Mouse (Mus musculus) frontal cortex, postnatal 36 days (tissue): ENCODE measurements around the gene Rai1.

Experiments used
- DNase-seq, 2 experiments: peaks; one replicate each; pipeline ENCODE4 v3.0.0; 2022; ENCODE audit warnings: low spot score in 2 of 2

Gene Rai1

GRCm38 (mm10) chr11:60190055-60190641 lies 85.3 kb downstream of the Rai1 start:
- no peak for DNase-seq

- DNase-seq: no peak
Measured at GRCm38 (mm10) chr11:60192534-60192933, 87.7 kb downstream of the Rai1 start.

- DNase-seq: no peak
Measured at GRCm38 (mm10) chr11:60193556-60193955, 88.7 kb downstream of the Rai1 start.

GRCm38 (mm10) chr11:60195108-60195507 lies 90.3 kb downstream of the Rai1 start:
- no peak for DNase-seq

- no peak for DNase-seq
Measured at GRCm38 (mm10) chr11:60196344-60196743, 91.5 kb downstream of the Rai1 start.

GRCm38 (mm10) chr11:60197998-60198619 lies 93.3 kb downstream of the Rai1 start:
- no peak for DNase-seq

GRCm38 (mm10) chr11:60198651-60199050 lies 93.8 kb downstream of the Rai1 start:
- DNase-seq: no peak

- DNase-seq: peak; percentile 95
Measured at GRCm38 (mm10) chr11:60199702-60200184, 94.9 kb downstream of the Rai1 start.

GRCm38 (mm10) chr11:60200384-60200783 lies 95.6 kb downstream of the Rai1 start:
- no peak for DNase-seq

- no peak for DNase-seq
Measured at GRCm38 (mm10) chr11:60202710-60203638, 98.2 kb downstream of the Rai1 start.

- no peak for DNase-seq
Measured at GRCm38 (mm10) chr11:60205026-60205425, 100.2 kb downstream of the Rai1 start.

- no peak for DNase-seq
Measured at GRCm38 (mm10) chr11:60206207-60206606, 101.4 kb downstream of the Rai1 start.

GRCm38 (mm10) chr11:60208201-60208600 lies 103.4 kb downstream of the Rai1 start:
- DNase-seq: no peak

GRCm38 (mm10) chr11:60208712-60209111 lies 103.9 kb downstream of the Rai1 start:
- DNase-seq: no peak

GRCm38 (mm10) chr11:60209217-60209932 lies 104.6 kb downstream of the Rai1 start:
- DNase-seq: peak; percentile 76 to 83

GRCm38 (mm10) chr11:60209933-60210249 lies 105.1 kb downstream of the Rai1 start:
- no peak for DNase-seq

GRCm38 (mm10) chr11:60210305-60210724 lies 105.5 kb downstream of the Rai1 start:
- DNase-seq: peak; percentile 75 to 86

GRCm38 (mm10) chr11:60211152-60211551 lies 106.3 kb downstream of the Rai1 start:
- no peak for DNase-seq

GRCm38 (mm10) chr11:60211761-60212160 lies 106.9 kb downstream of the Rai1 start:
- no peak for DNase-seq

GRCm38 (mm10) chr11:60213266-60213665 lies 108.5 kb downstream of the Rai1 start:
- no peak for DNase-seq

GRCm38 (mm10) chr11:60216671-60217070 lies 111.9 kb downstream of the Rai1 start:
- DNase-seq: no peak

- no peak for DNase-seq
Measured at GRCm38 (mm10) chr11:60217467-60217866, 112.7 kb downstream of the Rai1 start.
